Mouse (Mus musculus) small intestine, adult 2 months (tissue): ENCODE results near the gene Sema5a.

Experiments
- CTCF ChIP-seq: fragments of 200-500 bp; IDR thresholded peaks from 2 replicates; pipeline ENCODE4 v1.5.1; 2012; ENCODE audit warnings: low read depth, mild to moderate bottlenecking, control low read depth, inconsistent platforms, low read length, moderate library complexity, mixed read lengths; ENCODE audit not compliant: insufficient replicate concordance, insufficient read length; ENCODE audit errors: extremely low read depth
- POLR2A ChIP-seq: fragments of 200-500 bp; IDR thresholded peaks from 2 replicates; pipeline ENCODE4 v1.6.1; 2012; ENCODE audit warnings: low read depth, mild to moderate bottlenecking, control low read depth, inconsistent platforms, low read length, moderate library complexity

DNA sequence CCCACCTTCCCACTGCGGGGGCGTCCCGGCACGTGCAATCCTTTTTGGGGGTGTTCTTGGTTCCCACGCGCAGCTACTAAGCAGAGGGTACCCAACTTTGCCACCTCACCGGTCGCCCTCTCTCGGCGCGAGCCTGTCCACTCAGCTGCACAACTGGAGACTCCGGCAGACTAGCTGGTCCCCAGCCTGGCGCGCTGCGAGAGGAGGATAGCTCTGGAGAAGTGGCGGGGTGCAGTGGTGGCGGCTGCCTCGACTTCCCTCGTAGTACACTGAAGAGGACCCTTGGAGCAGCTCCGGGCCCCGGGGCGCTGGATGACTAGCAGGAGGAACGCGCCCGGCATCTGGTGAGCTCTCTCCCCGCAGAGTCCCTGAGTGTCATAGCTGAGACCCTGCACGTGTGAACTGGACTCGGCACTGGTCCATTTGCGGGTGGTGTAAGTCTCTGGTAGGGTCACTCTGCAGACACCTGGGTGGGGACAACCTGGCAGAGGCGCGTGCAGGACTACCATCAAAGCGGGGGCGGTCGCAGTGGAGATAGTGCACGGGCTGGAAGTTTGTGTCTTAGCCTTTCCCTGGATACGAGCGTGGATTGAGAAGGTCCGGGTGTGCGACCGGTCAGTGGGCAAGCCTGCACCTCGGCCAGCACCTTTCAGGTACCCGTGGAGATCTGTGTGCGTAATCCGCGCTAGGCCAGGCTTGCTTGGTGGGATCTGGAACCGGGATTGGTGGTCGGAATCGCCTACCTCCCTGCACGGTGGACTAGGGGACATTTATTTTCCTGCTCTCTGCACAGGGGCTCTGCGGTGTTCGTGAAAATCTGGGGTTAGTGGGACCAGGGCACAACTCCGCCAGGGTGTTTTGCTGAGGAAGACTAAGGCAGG is 586 bp downstream of the Sema5a start:
- TF ChIP-seq CTCF (no peak), POLR2A (no peak; the same call in 1 of the 2 replicates)
